Mouse (Mus musculus) MEL (cell line): ENCODE measurements around the gene Utf1. TPM values are rescaled to one million over a fixed set of nuclear protein-coding genes. Genes with fewer than 3 reads are reported as not detected.

Source experiments
- DNase-seq: peaks from one replicate; pipeline ENCODE4 v3.0.0; 2011; ENCODE audit warnings: low read depth, low spot score
- H3K27ac ChIP-seq: 2 replicates; pipeline ENCODE4 v1.5.1; 2012; ENCODE audit warnings: low read depth, mild to moderate bottlenecking, control low read depth, low read length, moderate library complexity; ENCODE audit not compliant: control insufficient read depth
- H3K27me3 ChIP-seq, 2 experiments: fragments of 150-350 bp in 1 of 2; sonication (generic) in 1 of 2; 2 replicates each; pipeline ENCODE4 v1.6.1; 2012; ENCODE audit warnings: low read length in 2 of 2, mild to moderate bottlenecking in 2 of 2, improper control_type of control experiment in 1 of 2, moderate library complexity in 1 of 2; ENCODE audit not compliant: insufficient read depth in 2 of 2, control insufficient read depth in 1 of 2
- H3K36me3 ChIP-seq, 2 experiments: 2 replicates each; pipeline ENCODE4 v1.6.1; 2012 to 2014; ENCODE audit warnings: low read length in 2 of 2, improper control_type of control experiment in 1 of 2, inconsistent platforms in 1 of 2, mild to moderate bottlenecking in 1 of 2; ENCODE audit not compliant: insufficient read depth in 2 of 2, control insufficient read depth in 1 of 2
- H3K4me1 ChIP-seq, 2 experiments: fragments of 150-350 bp in 1 of 2; sonication (generic) in 1 of 2; 2 replicates each; pipeline ENCODE4 v1.6.1; 2012; ENCODE audit warnings: low read length in 2 of 2, improper control_type of control experiment in 1 of 2, mild to moderate bottlenecking in 1 of 2; ENCODE audit not compliant: insufficient read depth in 2 of 2, control insufficient read depth in 1 of 2
- H3K4me3 ChIP-seq, 2 experiments: fragments of 150-350 bp in 1 of 2; sonication (generic) in 1 of 2; 2 replicates each; pipeline ENCODE4 v1.5.1; 2012; ENCODE audit warnings: low read depth in 2 of 2, low read length in 2 of 2, mild to moderate bottlenecking in 2 of 2, moderate library complexity in 2 of 2, control low read depth in 1 of 2, improper control_type of control experiment in 1 of 2; ENCODE audit not compliant: control insufficient read depth in 1 of 2, insufficient read depth in 1 of 2
- H3K79me2 ChIP-seq: 2 replicates; pipeline ENCODE4 v1.6.1; 2012; ENCODE audit warnings: mild to moderate bottlenecking, low read length, moderate library complexity; ENCODE audit not compliant: control insufficient read depth, poor library complexity, insufficient read depth
- H3K9ac ChIP-seq: 2 replicates; pipeline ENCODE4 v1.6.1; 2012; ENCODE audit warnings: low read depth, mild to moderate bottlenecking, control low read depth, low read length, moderate library complexity; ENCODE audit not compliant: control insufficient read depth, poor library complexity, severe bottlenecking
- H3K9me3 ChIP-seq: fragments of 150-350 bp; sonication (generic); replicated peaks from 2 replicates; pipeline ENCODE4 v1.6.1; 2012; ENCODE audit warnings: mild to moderate bottlenecking, low read length, improper control_type of control experiment, moderate library complexity; ENCODE audit not compliant: insufficient read depth
- CHD2 ChIP-seq: IDR thresholded peaks from 2 replicates; pipeline ENCODE4 v1.6.1; 2011; ENCODE audit warnings: low read length, improper control_type of control experiment
- EP300 ChIP-seq, 2 experiments: IDR thresholded peaks; 2 replicates each; pipeline ENCODE4 v1.6.1; 2011; ENCODE audit warnings: improper control_type of control experiment in 2 of 2, low read length in 2 of 2, low read depth in 1 of 2, mild to moderate bottlenecking in 1 of 2
- GABPA ChIP-seq: IDR thresholded peaks from 2 replicates; pipeline ENCODE4 v1.6.1; 2012; ENCODE audit warnings: low read depth, mild to moderate bottlenecking, inconsistent platforms, low read length, improper control_type of control experiment, moderate library complexity
- GATA1 ChIP-seq: IDR thresholded peaks from 2 replicates; pipeline ENCODE4 v1.6.1; 2011; ENCODE audit warnings: low read depth, low read length, improper control_type of control experiment
- MAX ChIP-seq: IDR thresholded peaks from 2 replicates; pipeline ENCODE4 v1.6.1; 2011; ENCODE audit warnings: low read length, improper control_type of control experiment
- MYB ChIP-seq: IDR thresholded peaks from 2 replicates; pipeline ENCODE4 v1.6.1; 2011; ENCODE audit warnings: mild to moderate bottlenecking, low read depth, low read length, improper control_type of control experiment
- MYC ChIP-seq: IDR thresholded peaks from 2 replicates; pipeline ENCODE4 v1.6.1; 2011; ENCODE audit warnings: low read depth, mild to moderate bottlenecking, low read length, improper control_type of control experiment, moderate library complexity
- NRF1 ChIP-seq: IDR thresholded peaks from 2 replicates; pipeline ENCODE4 v1.6.1; 2014; ENCODE audit warnings: low read depth, mild to moderate bottlenecking, inconsistent platforms, low read length, improper control_type of control experiment, moderate library complexity; ENCODE audit not compliant: poor library complexity, insufficient read depth, severe bottlenecking
- POLR2AphosphoS5 ChIP-seq: IDR thresholded peaks from 2 replicates; pipeline ENCODE4 v1.6.1; 2012; ENCODE audit warnings: low read depth, borderline replicate concordance, mild to moderate bottlenecking, inconsistent platforms, low read length, moderate library complexity, mixed read lengths
- RCOR1 ChIP-seq: IDR thresholded peaks from 2 replicates; pipeline ENCODE4 v1.6.1; 2012; ENCODE audit warnings: low read depth, mild to moderate bottlenecking, inconsistent platforms, low read length, improper control_type of control experiment
- SMC3 ChIP-seq: IDR thresholded peaks from 2 replicates; pipeline ENCODE4 v1.6.1; 2011; ENCODE audit warnings: low read depth, low read length, improper control_type of control experiment
- TAL1 ChIP-seq: IDR thresholded peaks from 2 replicates; pipeline ENCODE4 v1.6.1; 2012; ENCODE audit warnings: mild to moderate bottlenecking, inconsistent platforms, low read length, moderate library complexity, mixed read lengths
- USF1 ChIP-seq: IDR thresholded peaks from 2 replicates; pipeline ENCODE4 v1.6.1; 2014; ENCODE audit warnings: low read depth, mild to moderate bottlenecking, inconsistent platforms, low read length, improper control_type of control experiment, moderate library complexity
- ZKSCAN1 ChIP-seq: IDR thresholded peaks from 2 replicates; pipeline ENCODE4 v1.6.1; 2012; ENCODE audit warnings: low read depth, mild to moderate bottlenecking, inconsistent platforms, low read length, improper control_type of control experiment, moderate library complexity
- ZNF384 ChIP-seq: IDR thresholded peaks from 2 replicates; pipeline ENCODE4 v1.6.1; 2012; ENCODE audit warnings: low read depth, mild to moderate bottlenecking, inconsistent platforms, low read length, improper control_type of control experiment
- polyA plus RNA-seq, 2 experiments: library from polyadenylated mRNA; stranded (reverse) in 1 of 2; unstranded in 1 of 2; fragments of >175 nt in 1 of 2; fragments of >200 nt in 1 of 2; gene quantifications; 2 replicates each; pipeline versions ENCODE4 v1.2.1 to v1.2.4; 2012; ENCODE audit warnings: low replicate concordance in 2 of 2, low read depth in 1 of 2; ENCODE audit not compliant: insufficient read length in 2 of 2, insufficient read depth in 1 of 2, missing spikeins in 1 of 2
- total RNA-seq: library from RNA; depleted of rRNA; stranded (reverse); fragments of 300-350 nt; gene quantifications from 2 replicates; pipeline ENCODE4 v1.2.3, GENCODE M21; 2012

Gene Utf1
- total and polyA plus RNA-seq, 3 experiments, result not detected

- H3K79me2 ChIP-seq, result no peaks in the 10 kb centered on the region
- no peaks in the 10 kb centered on the region for H3K9me3 ChIP-seq
- peaks cover 0 to 9% of the 10 kb centered on the region in 2 experiments; a peak in 1 of 4 replicates for H3K4me1 ChIP-seq
- no peak overlapping the region for H3K4me3 ChIP-seq
- H3K9ac ChIP-seq, result no peak overlapping the region
- H3K27me3 ChIP-seq, result no peaks in the 10 kb centered on the region
- DNase-seq, result no peak
- H3K27ac ChIP-seq, result no peak overlapping the region
- H3K36me3 ChIP-seq, result peaks cover 0 to 3% of the 10 kb centered on the region in 2 experiments; a peak in 2 of 4 replicates
- TF ChIP-seq TAL1, result no peak
- TF ChIP-seq RCOR1, result no peak
- no peak for TF ChIP-seq MAX
- TF ChIP-seq USF1, result no peak
- TF ChIP-seq NRF1, result no peak
- no peak for TF ChIP-seq GABPA
- no peak for TF ChIP-seq POLR2AphosphoS5
- TF ChIP-seq SMC3, result no peak
- TF ChIP-seq ZNF384, result no peak
- TF ChIP-seq ZKSCAN1, result no peak
- no peak for TF ChIP-seq CHD2
Measured at GRCm38 (mm10) chr7:139957437-139957836, 13.8 kb downstream of the Utf1 start.

- H3K36me3 ChIP-seq, result peaks cover 0 to 3% of the 10 kb centered on the region in 2 experiments; a peak in 2 of 4 replicates
- H3K9ac ChIP-seq, result no peak overlapping the region
- H3K79me2 ChIP-seq, result no peaks in the 10 kb centered on the region
- H3K4me3 ChIP-seq, result no peak overlapping the region
- H3K4me1 ChIP-seq, result peaks cover 0 to 9% of the 10 kb centered on the region in 2 experiments; a peak in 1 of 4 replicates
- DNase-seq, result no peak
- H3K27ac ChIP-seq, result no peak overlapping the region
- H3K27me3 ChIP-seq, result no peaks in the 10 kb centered on the region
- H3K9me3 ChIP-seq, result no peaks in the 10 kb centered on the region
- TF ChIP-seq GATA1, result no peak
- no peak for TF ChIP-seq TAL1
Measured at GRCm38 (mm10) chr7:139957958-139958357, 14.4 kb downstream of the Utf1 start.

GRCm38 (mm10) chr7:139961141-139961540, 17.6 kb downstream of the Utf1 start:
- no peak for TF ChIP-seq MYC
- no peak for TF ChIP-seq GABPA
- no peak for TF ChIP-seq MYB
- no peak for TF ChIP-seq EP300 (IDR thresholded peaks at IDR 0.05; ENCODE audit: low read depth in 1 of 2, low read length in 2 of 2)
- H3K4me1 ChIP-seq, result no peaks in the 10 kb centered on the region
- no peak overlapping the region for H3K4me3 ChIP-seq
- H3K9ac ChIP-seq, result no peak overlapping the region
- no peaks in the 10 kb centered on the region for H3K36me3 ChIP-seq
- DNase-seq, result no peak
- no peaks in the 10 kb centered on the region for H3K9me3 ChIP-seq
- H3K27me3 ChIP-seq, result no peaks in the 10 kb centered on the region
- no peaks in the 10 kb centered on the region for H3K79me2 ChIP-seq
- no peak overlapping the region for H3K27ac ChIP-seq
